Mouse (Mus musculus): ENCODE measurements around the gene Slc44a5. TPM values are rescaled to one million over a fixed set of nuclear protein-coding genes. Genes with fewer than 3 reads are reported as not detected.

The Slc44a5 gene
- polyA plus RNA-seq, 1 experiment from 2014 or later, result 2.3 TPM

Other genes with a start within 250 kb of the Slc44a5 start
- 48.1 and 48.6 TPM in 2 replicates for gene St6galnac3, start 248.3 kb upstream of the Slc44a5 start, polyA plus RNA-seq (2015; fragmentation: Nextera tagmentation; extraction: Ambion mirVana)
- gene Asb17, start 129.2 kb upstream of the Slc44a5 start, polyA plus RNA-seq (2015; fragmentation: Nextera tagmentation; extraction: Ambion mirVana), result 0.59 and 1.1 TPM in 2 replicates
- gene Msh4, start 67.3 kb upstream of the Slc44a5 start, polyA plus RNA-seq (2015; fragmentation: Nextera tagmentation; extraction: Ambion mirVana), result 0.09 and 0.15 TPM in 2 replicates
- gene Rabggtb, start 60.4 kb upstream of the Slc44a5 start, polyA plus RNA-seq (2015; fragmentation: Nextera tagmentation; extraction: Ambion mirVana), result 46.5 and 51.4 TPM in 2 replicates
- 71.2 and 76.8 TPM in 2 replicates for gene Acadm, start 28.8 kb upstream of the Slc44a5 start, polyA plus RNA-seq (2015; fragmentation: Nextera tagmentation; extraction: Ambion mirVana)

Data from embryonic facial prominence, embryonic 15.5 days (tissue).